Mouse (Mus musculus): ENCODE measurements around the gene Kif26b. TPM values are rescaled to one million over a fixed set of nuclear protein-coding genes. Genes with fewer than 3 reads are reported as not detected.

The Kif26b gene
- total RNA-seq, 2 experiments from 2014 or later = 1.4 to 1.7 TPM

GRCm38 (mm10) chr1:178915056-178915455 lies 386.1 kb downstream of the Kif26b start:
- DNase-seq = no peak

DNA sequence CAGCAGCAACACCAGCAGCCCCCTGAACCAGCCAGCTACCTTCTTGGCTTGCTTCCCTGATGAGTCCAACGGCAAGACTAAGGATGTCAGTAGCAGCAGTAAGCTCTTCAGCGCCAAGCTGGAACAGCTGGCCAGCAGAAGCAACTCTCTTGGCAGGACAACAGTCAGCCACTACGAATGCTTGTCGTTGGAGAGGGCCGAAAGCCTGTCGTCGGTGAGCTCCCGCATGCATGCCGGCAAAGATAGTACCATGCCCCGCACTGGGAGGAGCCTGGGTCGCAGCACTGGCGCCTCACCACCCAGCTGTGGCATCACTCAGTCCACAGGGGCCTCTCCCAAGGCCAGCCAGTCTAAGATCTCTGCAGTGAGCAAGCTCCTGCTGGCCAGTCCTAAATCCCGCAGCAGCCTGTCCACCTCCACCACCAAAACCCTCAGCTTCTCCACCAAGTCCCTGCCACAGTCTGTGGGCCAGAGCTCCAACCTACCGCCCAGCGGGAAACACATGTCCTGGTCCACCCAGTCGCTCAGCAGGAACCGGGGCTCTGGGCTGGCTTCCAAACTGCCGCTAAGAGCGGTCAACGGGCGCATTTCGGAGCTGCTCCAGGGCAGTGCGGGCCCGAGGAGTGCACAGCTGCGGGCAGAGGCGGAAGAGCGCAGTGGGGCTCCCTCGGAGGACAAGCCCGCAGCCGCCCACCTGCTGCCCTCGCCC lies 388.4 kb downstream of the Kif26b start:
- DNase-seq = peak; percentile 25

DNA sequence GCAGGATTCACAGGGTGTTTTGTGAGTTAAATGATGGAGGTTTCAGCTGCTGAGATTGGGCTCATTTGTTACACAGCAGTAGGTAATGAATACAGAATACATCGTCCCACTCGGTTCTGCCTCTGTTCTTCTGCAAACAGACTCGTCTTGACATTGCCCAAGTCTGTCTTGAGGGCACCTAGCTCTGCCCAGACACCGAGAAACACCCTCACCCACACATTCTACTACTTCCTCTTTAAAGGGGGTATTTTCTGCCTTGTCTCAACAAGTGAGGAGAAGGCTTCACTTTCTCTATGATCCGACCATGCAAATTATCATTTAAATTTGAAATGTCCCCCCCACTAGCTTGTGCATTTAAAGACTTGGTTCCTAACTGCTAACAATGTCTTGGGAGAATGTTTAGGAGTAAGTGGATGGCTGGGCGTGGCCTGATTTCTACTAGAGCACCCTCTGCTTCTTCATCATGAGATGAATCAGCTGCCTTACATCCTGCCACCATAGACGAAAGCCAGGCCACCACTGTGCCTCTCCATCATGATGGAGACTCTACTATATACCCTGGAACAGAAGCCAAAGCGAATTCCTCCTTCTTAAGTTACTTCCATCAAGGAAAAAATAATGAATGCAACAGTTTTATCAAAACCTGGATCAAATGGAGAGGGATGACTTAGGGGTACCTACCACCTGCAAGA lies 395.7 kb downstream of the Kif26b start:
- DNase-seq = no peak

DNA sequence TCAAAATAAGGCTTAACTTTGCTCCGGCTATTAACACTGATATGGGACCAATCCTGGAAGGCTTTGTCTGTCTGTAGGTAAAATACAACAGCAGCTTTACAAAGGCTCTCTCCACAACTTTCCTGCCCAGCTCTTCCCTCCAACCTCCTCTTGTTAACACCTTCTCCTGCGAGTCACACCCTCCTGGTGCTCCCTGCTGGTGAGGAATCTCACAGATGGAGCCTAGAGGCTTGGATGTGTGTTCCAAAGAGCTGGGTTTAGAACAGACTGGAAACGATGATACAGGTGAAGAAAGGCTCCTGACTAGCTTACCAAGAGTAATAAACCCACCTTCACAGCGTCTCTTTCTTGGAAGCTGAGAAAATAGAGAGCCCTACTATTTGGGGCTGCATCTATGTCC lies 400.6 kb downstream of the Kif26b start:
- DNase-seq = no peak

DNA sequence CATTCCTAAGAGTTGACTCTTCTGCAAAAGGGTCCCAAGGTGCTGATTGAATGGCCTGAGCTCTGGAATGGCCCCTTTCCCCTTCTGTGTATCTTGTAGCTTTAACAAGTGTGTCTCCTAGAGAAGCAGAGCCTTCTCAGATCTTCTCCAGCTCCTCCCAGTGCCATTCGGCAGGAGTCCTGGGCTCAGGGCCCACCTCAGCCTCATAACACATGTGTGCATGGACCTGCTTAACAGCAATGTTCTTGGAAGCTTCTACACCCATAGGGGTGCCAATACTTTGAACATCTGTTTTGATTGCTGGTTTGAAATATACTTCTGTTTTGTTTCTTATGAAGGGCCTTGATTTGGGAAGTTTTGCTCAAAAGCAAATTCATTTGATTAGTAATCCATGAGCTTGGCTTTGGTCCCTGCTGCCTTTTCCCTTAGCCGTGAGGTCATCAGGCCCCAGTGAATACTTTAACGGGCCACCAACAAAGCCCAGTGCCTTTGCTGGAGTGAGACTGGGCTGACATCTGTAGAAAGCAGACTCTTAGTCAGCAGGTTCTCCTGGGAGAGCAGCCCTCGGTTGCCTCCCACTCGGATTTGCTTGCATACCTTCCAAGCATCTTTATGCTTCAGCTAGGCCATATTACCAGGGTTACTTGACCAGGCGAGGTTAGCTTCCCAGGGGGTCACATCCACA lies 405.2 kb downstream of the Kif26b start:
- DNase-seq = peak; percentile 24

DNA sequence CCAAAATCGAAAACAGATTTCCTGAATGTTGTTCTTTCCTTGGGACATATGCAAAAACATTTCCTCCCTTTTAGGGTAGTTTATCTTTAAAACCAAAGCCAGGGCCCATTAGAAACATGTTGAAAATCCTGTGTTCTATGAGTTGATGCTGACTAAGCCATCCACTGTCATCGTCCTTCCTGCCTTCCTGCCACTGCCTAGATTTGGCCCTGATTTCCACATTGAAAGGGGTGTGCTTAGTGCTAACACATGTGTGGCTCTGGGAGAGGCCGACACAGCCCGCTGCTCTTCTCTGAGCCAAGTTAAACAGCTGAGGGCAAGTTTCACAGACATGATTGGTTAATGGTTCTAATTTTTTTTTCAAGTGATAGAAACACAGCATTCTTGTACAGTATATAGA lies 407.5 kb downstream of the Kif26b start:
- DNase-seq = peak; percentile 12

GRCm38 (mm10) chr1:178936976-178937375 lies 408.1 kb downstream of the Kif26b start:
- no peak for DNase-seq

DNA sequence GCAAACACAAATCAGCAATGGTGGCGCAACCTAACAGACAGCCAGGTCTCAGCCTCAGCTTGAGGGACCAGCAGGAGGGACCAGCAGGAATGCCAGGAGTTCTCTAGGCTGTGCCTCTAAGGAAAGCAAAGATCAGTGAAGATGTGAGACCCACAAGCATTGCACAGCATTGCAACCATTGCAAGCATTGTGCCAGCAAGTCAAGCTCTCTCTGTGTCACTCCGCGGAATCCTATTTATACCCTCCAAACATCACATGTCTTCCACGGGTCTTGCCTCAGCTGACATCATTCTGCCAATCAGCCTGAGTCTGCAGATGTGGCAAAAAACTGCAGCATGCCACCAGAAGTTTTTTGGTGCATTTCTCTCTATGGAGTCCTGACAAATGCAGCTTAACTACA lies 411.4 kb downstream of the Kif26b start:
- DNase-seq = no peak

GRCm38 (mm10) chr1:178942251-178942963 lies 413.5 kb downstream of the Kif26b start:
- DNase-seq = no peak

GRCm38 (mm10) chr1:178952910-178953309 lies 424.0 kb downstream of the Kif26b start:
- DNase-seq = no peak

- no peak for DNase-seq
Observed at GRCm38 (mm10) chr1:178958641-178959040, 429.7 kb downstream of the Kif26b start.

- DNase-seq = peak; percentile 84
Observed at GRCm38 (mm10) chr1:178960015-178960559, 431.2 kb downstream of the Kif26b start.

GRCm38 (mm10) chr1:178961661-178962060 lies 432.7 kb downstream of the Kif26b start:
- DNase-seq = no peak

GRCm38 (mm10) chr1:178972055-178972454 lies 443.1 kb downstream of the Kif26b start:
- DNase-seq = no peak

DNA sequence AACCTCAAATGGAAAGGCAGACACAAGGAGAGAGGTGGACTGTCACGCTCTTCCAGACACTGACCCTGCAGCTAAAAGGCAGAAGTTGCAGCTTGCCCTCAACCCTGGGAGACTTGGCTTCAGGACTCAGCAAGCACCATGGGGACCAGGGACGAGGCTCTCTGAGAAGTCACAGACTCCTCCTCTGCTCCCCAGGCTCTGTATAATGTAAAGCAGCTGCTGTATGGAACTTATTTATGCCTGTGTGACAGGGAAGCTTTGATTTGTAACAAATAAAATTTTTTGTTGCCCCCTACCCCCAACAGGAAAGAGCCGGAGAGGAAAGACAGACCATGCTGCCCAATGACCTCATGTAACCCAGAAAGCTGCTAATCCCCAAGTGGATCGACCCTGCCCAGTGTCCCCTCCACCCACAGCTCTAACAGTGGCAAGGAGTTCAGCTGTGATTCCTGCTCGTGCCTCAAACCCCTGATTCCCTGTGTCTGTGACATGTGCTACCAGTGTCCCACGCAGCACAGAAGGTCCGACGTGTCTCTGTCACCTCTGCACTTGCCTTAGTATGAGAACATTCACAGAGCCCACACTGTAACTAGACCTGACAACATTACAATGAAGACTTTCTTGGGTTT lies 449.8 kb downstream of the Kif26b start:
- no peak for DNase-seq

- DNase-seq = no peak
Observed at GRCm38 (mm10) chr1:178980185-178980584, 451.3 kb downstream of the Kif26b start.

DNA sequence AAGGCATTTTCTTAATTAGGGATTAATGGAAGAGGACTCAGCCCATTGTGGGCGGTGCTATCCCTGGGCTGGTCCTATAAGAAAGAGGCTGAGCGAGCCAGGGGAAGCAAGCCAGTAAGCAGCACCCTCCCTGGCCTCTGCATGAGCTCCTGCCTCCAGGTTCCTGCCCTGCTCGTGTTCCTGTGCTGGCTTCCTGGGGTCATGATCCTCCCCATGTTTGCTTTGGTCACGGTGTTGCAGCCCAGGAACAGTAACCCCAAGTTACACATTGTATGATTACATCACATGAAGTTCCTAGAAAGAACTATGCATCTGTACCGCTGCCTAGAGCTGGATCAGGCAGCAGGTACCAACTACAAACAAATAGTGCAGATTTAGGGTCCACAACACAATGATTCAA lies 452.7 kb downstream of the Kif26b start:
- no peak for DNase-seq

DNA sequence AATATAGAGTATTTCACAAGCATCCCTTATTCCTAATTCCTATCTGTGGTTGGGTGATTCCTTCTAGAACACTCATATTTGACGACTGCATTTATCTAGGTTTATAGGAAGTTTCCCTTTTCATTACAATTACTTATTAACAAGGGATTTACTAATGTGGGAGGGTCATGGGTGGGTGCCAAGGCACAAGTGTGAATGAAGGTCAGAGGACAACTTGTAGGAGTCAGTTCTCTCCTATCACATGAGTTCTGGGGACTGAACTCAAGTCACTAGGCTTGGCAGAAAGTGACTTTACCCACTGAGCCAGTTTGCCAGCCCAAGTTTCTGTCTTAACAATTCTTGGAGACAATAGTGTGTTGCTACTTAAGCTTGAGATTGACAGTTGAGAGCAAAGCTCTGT lies 459.3 kb downstream of the Kif26b start:
- DNase-seq = no peak

All from gastrocnemius, postnatal 10 days (tissue).